Mouse (Mus musculus) adrenal gland, postnatal 36 days (tissue): ENCODE data around the gene Itm2c. TPM values are rescaled to one million over a fixed set of nuclear protein-coding genes. Genes with fewer than 3 reads are reported as not detected.

Experiments
- DNase-seq, 2 experiments: peaks; one replicate each; pipeline ENCODE4 v3.0.0; 2021; ENCODE audit warnings: mixed read lengths in 1 of 2
- long read RNA-seq, 2 experiments: library from polyadenylated mRNA; stranded (forward); transcript quantifications; one replicate each; pipeline ENCODE4 v2.0.0; 2021; ENCODE audit warnings: borderline sequencing depth in 2 of 2
- total RNA-seq, 2 experiments: library from RNA; stranded (reverse); gene quantifications; 2 replicates each; pipeline ENCODE4 v1.2.3; 2021

Itm2c gene
- total RNA-seq = 100 to 1,000 TPM; 508 to 581 TPM
- long read RNA-seq, experiment 1, transcript Itm2c-201 (6 exons, 2,230 nt) = major isoform, 1,048 of 1,360 reads
- long read RNA-seq, experiment 1, transcript Itm2c-202 (3 exons, 768 nt) = minor isoform, 59 of 1,360 reads
- long read RNA-seq, experiment 1, partial matches to known transcripts = 220 of 1,360 reads
- long read RNA-seq, experiment 1, other reads (novel, unspliced or antisense) = 33 of 1,360 reads
- long read RNA-seq, experiment 2, transcript Itm2c-201 (6 exons, 2,230 nt) = major isoform, 306 of 352 reads
- long read RNA-seq, experiment 2, partial matches to known transcripts = 34 of 352 reads
- long read RNA-seq, experiment 2, other reads (novel, unspliced or antisense) = 9 of 352 reads

- peak; percentile 97 for DNase-seq
Measured at GRCm38 (mm10) chr1:85894231-85894747, at the start of gene Itm2c. Itm2c (plus strand) TSS chr1:85894281.

DNA sequence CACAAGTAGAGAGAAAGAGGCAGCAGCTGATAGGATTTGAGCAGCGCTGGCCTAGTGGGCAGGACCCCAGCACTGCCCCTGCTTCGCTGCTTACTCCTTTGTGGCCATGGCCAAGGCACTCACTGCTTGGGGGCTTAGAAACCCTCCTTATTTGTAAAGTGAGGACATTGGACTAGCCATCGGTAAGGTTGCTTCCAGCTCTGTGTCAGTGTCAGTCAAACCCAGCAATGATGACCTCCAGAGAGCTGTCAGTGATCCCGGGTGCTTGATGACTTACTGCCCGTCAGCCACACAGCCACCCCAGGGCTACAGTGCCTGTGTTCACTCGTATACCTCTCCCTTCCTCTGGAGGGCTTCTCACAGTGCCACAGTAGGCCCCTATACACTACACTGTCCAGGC is 49.1 kb upstream of the Itm2c start:
- no peak for DNase-seq

DNA sequence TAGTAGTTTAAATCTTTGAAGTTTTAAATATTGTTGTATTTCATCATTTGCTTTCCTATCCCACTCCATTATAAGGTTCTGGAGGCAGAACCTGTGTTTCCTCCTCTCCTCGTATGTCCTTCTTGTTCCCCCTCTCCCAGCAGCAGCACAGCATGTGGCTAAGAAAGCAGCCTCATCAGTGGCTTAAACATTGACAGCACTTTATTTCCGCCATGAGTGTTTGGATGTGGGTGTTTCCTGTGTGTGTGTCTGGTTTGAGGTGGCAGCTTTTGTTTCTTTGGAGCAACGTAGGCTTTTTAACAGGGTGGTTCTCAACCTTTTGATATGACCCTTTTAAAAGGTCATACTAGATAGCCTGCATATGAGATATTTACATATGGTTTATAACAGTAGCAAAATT is 48.6 kb upstream of the Itm2c start:
- no peak for DNase-seq

- no peak for DNase-seq
Measured at GRCm38 (mm10) chr1:85849016-85849415, 45.1 kb upstream of the Itm2c start.

GRCm38 (mm10) chr1:85850851-85851250 is 43.2 kb upstream of the Itm2c start:
- peak; percentile 52 to 74 for DNase-seq

- peak; percentile 78 for DNase-seq
Measured at GRCm38 (mm10) chr1:85852996-85853689, 40.9 kb upstream of the Itm2c start.

DNA sequence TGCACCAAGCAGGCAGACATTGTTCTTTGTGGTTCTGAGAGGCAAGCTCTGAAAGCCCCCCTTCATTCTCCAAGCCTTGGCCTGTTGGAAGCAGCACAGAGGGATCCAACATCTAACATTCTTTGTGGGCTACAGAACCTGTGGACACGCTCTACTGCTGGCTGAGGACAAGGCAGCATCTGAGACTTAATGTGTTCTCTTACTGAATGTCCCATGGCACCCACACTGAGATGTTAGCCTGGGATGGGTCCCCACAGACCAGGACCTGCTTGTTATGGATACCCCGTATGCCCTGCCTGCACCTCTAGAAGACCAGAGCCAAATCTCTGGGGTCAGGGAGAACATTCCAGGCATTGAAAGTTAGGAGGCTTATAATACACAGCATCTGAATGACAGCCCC is 40.2 kb upstream of the Itm2c start:
- no peak for DNase-seq

- no peak for DNase-seq
Measured at GRCm38 (mm10) chr1:85854475-85854874, 39.6 kb upstream of the Itm2c start.

DNA sequence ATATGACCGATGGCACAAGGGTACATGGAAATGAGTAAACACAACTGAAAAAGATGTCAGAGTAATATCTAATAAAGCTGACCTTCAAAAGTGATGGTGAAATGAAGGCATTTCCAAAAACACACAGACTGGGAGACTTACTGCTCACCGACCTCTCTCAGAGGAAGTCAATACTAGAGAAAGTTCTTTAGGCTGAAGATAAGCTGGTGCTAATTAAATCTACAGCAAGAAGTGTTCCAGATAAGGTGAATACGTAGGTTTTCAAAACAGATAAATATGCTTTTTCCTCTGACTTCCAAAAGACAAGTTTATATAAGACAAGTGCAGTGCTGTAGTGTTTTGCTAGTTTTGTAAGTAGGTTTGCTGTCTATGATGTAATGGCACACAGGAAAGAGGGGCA is 37.8 kb upstream of the Itm2c start:
- DNase-seq = no peak

GRCm38 (mm10) chr1:85857261-85857754 is 36.8 kb upstream of the Itm2c start:
- DNase-seq = no peak

DNA sequence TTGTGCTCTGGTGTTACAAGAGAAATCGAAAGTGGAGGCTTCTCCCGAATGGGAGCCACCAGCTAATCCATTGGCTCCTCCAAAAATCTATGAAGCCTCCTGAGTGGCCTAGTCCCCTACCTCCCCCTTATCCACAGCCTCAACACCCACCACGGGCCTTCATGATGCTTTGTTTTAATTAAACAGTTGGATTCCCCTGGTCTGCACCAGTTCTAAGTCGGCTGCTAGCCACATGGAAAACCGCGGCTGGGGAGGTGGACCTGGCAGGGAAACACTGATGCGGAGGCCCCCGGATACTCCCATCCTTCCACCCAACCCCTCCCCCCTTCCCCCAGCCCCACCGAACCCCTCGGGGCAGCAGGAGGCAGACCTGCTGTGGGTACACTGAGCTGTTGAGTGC is 29.7 kb upstream of the Itm2c start:
- peak in 1 of 2 experiments; percentile 29 for DNase-seq

GRCm38 (mm10) chr1:85870001-85870400 is 24.1 kb upstream of the Itm2c start:
- DNase-seq = no peak

DNA sequence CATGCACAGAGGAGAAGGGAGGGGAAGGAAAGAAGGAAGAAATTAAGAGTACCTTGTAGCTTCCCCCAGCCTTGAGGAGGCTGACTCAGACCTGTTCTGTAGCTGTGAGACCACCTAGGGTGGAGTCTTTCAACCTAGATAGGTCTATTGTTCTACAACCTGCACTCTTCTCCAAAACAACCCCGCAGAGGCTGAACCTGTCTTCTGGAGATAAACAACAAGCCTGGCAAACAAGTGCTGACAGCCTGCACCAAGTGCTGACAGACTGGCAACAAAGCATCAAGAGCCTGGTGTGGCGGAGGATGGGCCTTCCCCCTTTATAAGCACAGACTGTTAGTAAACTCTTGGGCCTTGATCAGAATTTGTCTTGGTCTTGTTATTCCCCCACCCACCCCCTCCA is 23.5 kb upstream of the Itm2c start:
- DNase-seq = no peak

DNA sequence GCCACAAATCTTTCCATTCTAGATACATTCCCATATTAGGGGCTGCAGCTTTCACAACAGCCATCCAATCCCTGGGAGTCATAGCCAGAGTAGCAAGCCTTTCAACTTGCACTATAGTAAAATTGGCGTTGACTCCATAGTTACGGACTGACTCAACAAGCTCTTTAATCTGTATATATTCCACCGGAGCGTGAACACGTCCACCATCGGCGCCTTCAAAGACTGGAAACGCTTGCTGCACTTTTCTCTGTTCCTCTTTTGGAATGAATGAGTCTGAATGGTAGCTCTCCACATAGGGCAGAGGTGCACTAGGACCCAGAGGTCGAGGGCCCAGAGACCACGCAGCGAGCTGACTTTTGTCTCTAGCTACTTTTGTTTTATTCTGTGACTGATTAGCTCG is 12.1 kb upstream of the Itm2c start:
- DNase-seq = no peak

- DNase-seq = no peak
Measured at GRCm38 (mm10) chr1:85887221-85887620, 6.9 kb upstream of the Itm2c start.

DNA sequence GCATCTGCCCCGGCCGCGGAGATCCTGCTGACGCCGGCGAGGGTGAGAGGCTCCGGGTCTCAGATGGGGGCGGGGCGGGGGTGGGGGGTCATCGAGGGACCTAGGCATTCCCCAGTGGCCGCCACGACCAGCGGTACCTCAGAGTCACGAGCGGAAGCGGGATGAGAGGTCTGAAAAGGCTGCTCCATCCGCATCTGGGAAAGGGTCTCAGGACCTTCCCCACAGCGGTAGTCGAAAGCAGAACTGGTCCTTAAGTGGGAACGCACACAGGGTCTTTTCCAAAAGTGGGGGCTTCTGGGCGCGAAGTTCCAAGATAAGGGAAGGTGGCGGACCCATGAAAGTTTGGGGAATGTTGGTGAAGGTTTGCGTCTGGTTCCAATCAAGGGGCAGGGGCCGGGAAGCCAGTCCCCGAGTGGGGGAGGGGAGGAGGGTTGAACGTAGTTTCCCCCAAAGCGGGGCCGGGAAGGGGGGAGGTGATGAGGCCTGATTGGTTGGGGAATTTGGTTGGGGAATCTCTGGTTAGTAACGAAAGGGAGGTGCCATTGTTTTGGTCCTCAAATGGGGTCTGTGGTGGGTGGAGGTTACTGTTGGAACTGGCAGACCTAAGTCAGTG is 773 bp downstream of the Itm2c start:
- peak; percentile 49 to 67 for DNase-seq

DNA sequence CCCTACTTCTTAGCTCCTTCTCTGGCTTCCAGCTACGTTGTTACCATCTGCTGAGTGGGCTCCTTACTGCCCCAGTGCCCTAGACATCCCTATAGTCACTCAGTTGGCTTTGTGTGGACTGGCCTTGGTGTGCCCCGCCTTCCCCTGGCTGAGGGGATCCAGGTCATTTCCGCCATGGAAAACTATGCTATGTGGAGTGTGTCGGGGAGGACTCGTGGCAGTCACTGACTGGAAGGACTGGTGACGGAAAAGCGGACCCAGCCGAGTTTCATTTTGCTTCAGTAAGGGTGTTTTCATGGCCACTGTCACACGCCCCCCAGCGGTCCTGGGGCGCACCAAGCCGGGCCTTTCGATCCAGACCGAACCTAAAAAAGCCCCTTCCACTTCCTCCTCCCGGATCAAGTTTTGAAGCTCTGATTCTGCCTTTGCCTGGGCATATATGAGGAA is 1.3 kb downstream of the Itm2c start:
- peak; percentile 74 to 78 for DNase-seq

GRCm38 (mm10) chr1:85896110-85896509 is 2.0 kb downstream of the Itm2c start:
- DNase-seq = no peak

DNA sequence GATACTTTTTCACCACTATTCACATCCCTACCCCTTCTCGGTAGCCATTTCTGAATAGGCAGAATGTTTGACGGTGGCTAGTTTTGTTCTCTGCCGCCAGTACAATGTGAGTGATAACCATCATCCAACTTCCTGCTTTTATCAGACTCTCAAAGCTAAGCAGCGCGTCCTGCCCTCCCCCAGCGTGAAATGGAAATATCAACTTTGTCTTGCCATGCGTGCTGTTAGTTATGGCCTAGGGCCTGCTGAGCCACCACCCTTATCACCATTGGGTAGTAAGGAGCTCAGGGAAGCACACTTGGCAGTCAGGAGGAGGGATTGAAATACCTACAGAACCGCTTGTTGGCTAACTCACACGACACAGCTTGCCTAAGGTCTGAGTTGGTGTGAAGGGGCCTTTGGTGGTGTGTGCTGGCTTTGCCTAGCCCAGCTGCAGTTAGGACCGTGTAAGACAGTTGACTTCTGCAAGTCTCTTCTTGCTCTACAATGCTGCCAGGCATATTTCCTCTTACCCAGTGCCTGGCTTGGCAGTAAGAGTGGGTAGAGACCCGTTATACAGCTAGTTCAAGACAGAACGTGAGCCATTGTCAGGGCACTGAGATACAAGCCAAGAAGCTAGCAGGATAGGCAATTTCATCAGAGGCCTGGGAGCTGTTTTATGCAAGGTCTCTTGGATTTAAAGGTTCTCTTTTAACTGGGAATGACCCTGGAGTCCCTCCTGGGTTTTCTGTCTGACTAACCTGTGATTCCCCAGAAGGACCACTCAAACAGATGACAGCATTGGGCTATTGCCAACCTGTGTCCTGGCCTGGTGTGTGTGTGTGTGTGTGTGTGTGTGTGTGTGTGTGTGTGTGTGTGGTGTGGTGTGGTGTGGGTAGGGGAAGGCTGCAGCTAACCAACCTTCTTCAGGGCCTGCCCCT is 3.0 kb downstream of the Itm2c start:
- DNase-seq = no peak

DNA sequence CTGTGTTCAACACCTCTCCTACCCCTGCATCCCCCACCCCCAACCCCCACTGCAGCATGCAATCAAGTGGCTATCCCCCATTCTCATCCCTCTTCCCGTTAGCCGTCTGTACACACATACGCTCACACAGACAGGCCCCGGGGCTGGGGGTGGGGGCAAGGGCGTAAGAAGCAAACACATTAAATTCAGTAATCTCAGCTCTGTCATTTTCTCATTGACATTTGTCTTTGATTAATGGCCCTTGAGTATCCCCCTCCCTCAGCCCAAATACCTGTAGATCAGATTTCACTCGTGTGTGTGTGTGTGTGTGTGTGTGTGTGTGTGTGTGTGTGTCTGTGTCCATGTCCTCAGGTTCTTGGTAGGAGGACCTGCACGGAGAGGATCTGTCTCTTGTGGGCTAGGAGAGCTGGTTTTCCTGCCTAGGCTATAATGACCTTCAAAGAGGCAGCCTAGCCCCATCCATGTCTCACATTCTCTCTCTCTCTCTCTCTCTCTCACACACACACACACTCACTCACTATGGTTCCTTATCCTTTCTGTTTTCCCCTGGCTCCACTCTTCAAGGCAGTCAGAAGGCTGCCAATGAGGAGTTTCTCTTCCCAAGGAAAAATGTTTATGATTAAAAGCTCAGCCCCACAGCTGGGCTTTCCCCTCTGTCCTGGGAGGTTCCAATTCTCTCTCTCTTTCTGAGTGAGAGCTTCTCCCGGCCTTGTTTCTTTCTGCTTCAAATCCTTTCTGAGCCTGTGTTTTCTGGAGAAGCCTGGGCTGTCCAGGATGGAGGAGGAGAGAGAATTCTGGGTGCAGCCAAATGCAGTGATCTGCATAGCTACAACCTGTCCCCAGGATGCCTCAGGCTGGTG is 4.0 kb downstream of the Itm2c start:
- no peak for DNase-seq
